Mouse (Mus musculus) small intestine, adult 2 months (tissue): ENCODE measurements around the gene Ick.

Experiments used
- CTCF ChIP-seq: fragments of 200-500 bp; IDR thresholded peaks from 2 replicates; pipeline ENCODE4 v1.5.1; 2012; ENCODE audit warnings: low read depth, mild to moderate bottlenecking, control low read depth, inconsistent platforms, low read length, moderate library complexity, mixed read lengths; ENCODE audit not compliant: insufficient replicate concordance, insufficient read length; ENCODE audit errors: extremely low read depth
- POLR2A ChIP-seq: fragments of 200-500 bp; IDR thresholded peaks from 2 replicates; pipeline ENCODE4 v1.6.1; 2012; ENCODE audit warnings: low read depth, mild to moderate bottlenecking, control low read depth, inconsistent platforms, low read length, moderate library complexity

GRCm38 (mm10) chr9:78071626-78072025, 37.4 kb upstream of the Ick start:
- TF ChIP-seq CTCF (no peak), POLR2A (no peak)
